Mouse (Mus musculus) limb, embryonic 11.5 days (tissue): ENCODE measurements around the gene Ptprg. TPM values are rescaled to one million over a fixed set of nuclear protein-coding genes. Genes with fewer than 3 reads are reported as not detected.

ENCODE experiments used
- ATAC-seq: fragments of 200-750 bp; cut with Nextera tagmentation; 2 replicates; pipeline ENCODE4 v1.8.0; 2017; ENCODE audit warnings: low read depth; ENCODE audit not compliant: insufficient number of reproducible peaks, low FRiP score, low TSS enrichment
- DNase-seq: peaks from one replicate; pipeline ENCODE4 v3.0.0-alpha.2; 2015; ENCODE audit warnings: low spot score
- H3K27ac ChIP-seq: fragments of 300-500 bp; sonication (generic); replicated peaks from 2 replicates; pipeline ENCODE4 v1.5.1; 2014; ENCODE audit warnings: low read depth, mild to moderate bottlenecking, low read length
- H3K27me3 ChIP-seq: fragments of 300-500 bp; sonication (generic); 2 replicates; pipeline ENCODE4 v1.6.1; 2014; ENCODE audit warnings: mild to moderate bottlenecking, low read length, mixed read lengths; ENCODE audit not compliant: control insufficient read depth, insufficient read depth
- H3K36me3 ChIP-seq: fragments of 300-500 bp; sonication (generic); 2 replicates; pipeline ENCODE4 v1.6.1; 2014; ENCODE audit warnings: mild to moderate bottlenecking, low read length, moderate library complexity, mixed read lengths; ENCODE audit not compliant: control insufficient read depth, insufficient read depth
- H3K4me1 ChIP-seq: fragments of 300-500 bp; sonication (generic); 2 replicates; pipeline ENCODE4 v1.6.1; 2014; ENCODE audit warnings: low read length, mixed read lengths; ENCODE audit not compliant: control insufficient read depth, insufficient read depth
- H3K4me2 ChIP-seq: fragments of 300-500 bp; sonication (generic); 2 replicates; pipeline ENCODE4 v1.6.1; 2014; ENCODE audit warnings: low read depth, mild to moderate bottlenecking, moderate library complexity; ENCODE audit not compliant: severe bottlenecking
- H3K4me3 ChIP-seq: fragments of 300-500 bp; sonication (generic); 2 replicates; pipeline ENCODE4 v1.5.1; 2014; ENCODE audit warnings: low read depth, low read length
- H3K9ac ChIP-seq: fragments of 300-500 bp; sonication (generic); 2 replicates; pipeline ENCODE4 v1.6.1; 2014; ENCODE audit warnings: mild to moderate bottlenecking, low read length
- H3K9me3 ChIP-seq: fragments of 300-500 bp; sonication (generic); 2 replicates; pipeline ENCODE4 v1.6.1; 2016; ENCODE audit warnings: low read length; ENCODE audit not compliant: control insufficient read depth
- WGBS: fragments of 180-500 bp; shearing (Covaris S2); extraction: QIAGEN DNeasy Blood & Tissue Kit; methylation state at CpG from one replicate; pipeline ENCODE4 v1.1.7; 2014; 5-methylcytosine and 5-hydroxymethylcytosine counted together
- polyA plus RNA-seq: library from polyadenylated mRNA; unstranded; fragments of >200 nt; fragmentation: Nextera tagmentation; extraction: Ambion mirVana; gene quantifications from 2 replicates; pipeline ENCODE4 v1.2.1, GENCODE M21; 2014

Gene Ptprg
- polyA plus RNA-seq, 1 experiment from 2014 or later: 33.8 TPM

- Histone ChIP-seq H3K36me3 (no peaks in the 10 kb centered on the region), H3K4me1 (peaks cover 10% of the 10 kb centered on the region; the same call in 1 of the 2 replicates), H3K27me3 (no peaks in the 10 kb centered on the region), H3K9ac (no peak overlapping the region), H3K27ac (no peak overlapping the region), H3K4me2 (no peak overlapping the region), H3K4me3 (no peak overlapping the region), H3K9me3 (no peaks in the 10 kb centered on the region)
- WGBS: 45% methylated on average over 8 of the region's 8 CpGs
- DNase-seq: no peak
- ATAC-seq: no peak
Measured at GRCm38 (mm10) chr14:11590387-11590786, 37.1 kb downstream of the Ptprg start.

- H3K9ac ChIP-seq: no peak overlapping the region
- WGBS: 65% methylated on average over 2 of the region's 2 CpGs
- H3K27ac ChIP-seq: no peak overlapping the region
- peaks cover 15% of the 10 kb centered on the region; the same call in 1 of the 2 replicates for H3K4me1 ChIP-seq
- DNase-seq (no peak), ATAC-seq (no peak)
- no peaks in the 10 kb centered on the region for H3K9me3 ChIP-seq
- H3K4me2 ChIP-seq: no peak overlapping the region
- no peak overlapping the region for H3K4me3 ChIP-seq
- H3K27me3 ChIP-seq: no peaks in the 10 kb centered on the region
- no peaks in the 10 kb centered on the region for H3K36me3 ChIP-seq
Measured at GRCm38 (mm10) chr14:11592650-11593049, 39.3 kb downstream of the Ptprg start.

GRCm38 (mm10) chr14:11594336-11594735 is 41.0 kb downstream of the Ptprg start:
- DNase-seq (no peak), ATAC-seq (no peak)
- Histone ChIP-seq H3K27ac (no peak overlapping the region), H3K9me3 (no peaks in the 10 kb centered on the region), H3K4me2 (no peak overlapping the region), H3K4me1 (peaks cover 17% of the 10 kb centered on the region; the same call in 1 of the 2 replicates), H3K36me3 (no peaks in the 10 kb centered on the region), H3K4me3 (no peak overlapping the region), H3K9ac (no peak overlapping the region), H3K27me3 (no peaks in the 10 kb centered on the region)
- WGBS: 86% methylated on average over 5 of the region's 5 CpGs

GRCm38 (mm10) chr14:11604133-11604865 is 51.0 kb downstream of the Ptprg start:
- ATAC-seq (no peak), DNase-seq (no peak)
- no peaks in the 10 kb centered on the region for H3K36me3 ChIP-seq
- H3K4me1 ChIP-seq: peaks cover 9% of the 10 kb centered on the region; the same call in 1 of the 2 replicates
- no peaks in the 10 kb centered on the region for H3K27me3 ChIP-seq
- no peak overlapping the region for H3K9ac ChIP-seq
- no peak overlapping the region for H3K27ac ChIP-seq
- H3K9me3 ChIP-seq: no peaks in the 10 kb centered on the region
- no peak overlapping the region for H3K4me2 ChIP-seq
- H3K4me3 ChIP-seq: no peak overlapping the region
- 52% methylated on average over 8 of the region's 8 CpGs for WGBS

- H3K9me3 ChIP-seq: no peaks in the 10 kb centered on the region
- 56% methylated on average over 8 of the region's 8 CpGs for WGBS
Measured at GRCm38 (mm10) chr14:11608366-11608765, 55.0 kb downstream of the Ptprg start.

GRCm38 (mm10) chr14:11609857-11610582 is 56.7 kb downstream of the Ptprg start:
- no peaks in the 10 kb centered on the region for H3K27me3 ChIP-seq
- no peak overlapping the region for H3K4me3 ChIP-seq
- 0 out of 2 replicates have a peak, but pooled peaks cover 2% of the 10 kb centered on the region for H3K4me1 ChIP-seq
- no peak overlapping the region for H3K4me2 ChIP-seq
- DNase-seq (no peak), ATAC-seq (no peak)
- WGBS: 73% methylated on average over 7 of the region's 7 CpGs
- H3K27ac ChIP-seq: no peak overlapping the region
- no peak overlapping the region for H3K9ac ChIP-seq
- no peaks in the 10 kb centered on the region for H3K36me3 ChIP-seq
- H3K9me3 ChIP-seq: no peaks in the 10 kb centered on the region

More at GRCm38 (mm10) chr14:11608366-11608765, 55.0 kb downstream of the Ptprg start:
- no peak for ATAC-seq
- Histone ChIP-seq H3K4me3 (no peak overlapping the region), H3K4me1 (peaks cover 8% of the 10 kb centered on the region; the same call in 1 of the 2 replicates), H3K36me3 (no peaks in the 10 kb centered on the region), H3K27me3 (no peaks in the 10 kb centered on the region), H3K9ac (no peak overlapping the region), H3K4me2 (no peak overlapping the region), H3K27ac (no peak overlapping the region)
- no peak for DNase-seq

GRCm38 (mm10) chr14:11612426-11612825 is 59.1 kb downstream of the Ptprg start:
- H3K27me3 ChIP-seq: no peaks in the 10 kb centered on the region
- no peak overlapping the region for H3K9ac ChIP-seq
- DNase-seq (no peak), ATAC-seq (no peak)
- no peak overlapping the region for H3K27ac ChIP-seq
- H3K4me3 ChIP-seq: no peak overlapping the region
- WGBS: 83% methylated on average over 5 of the region's 5 CpGs
- H3K36me3 ChIP-seq: no peaks in the 10 kb centered on the region
- no peak overlapping the region for H3K4me2 ChIP-seq
- no peaks in the 10 kb centered on the region for H3K9me3 ChIP-seq
- H3K4me1 ChIP-seq: no peaks in the 10 kb centered on the region

GRCm38 (mm10) chr14:11613146-11613545 is 59.8 kb downstream of the Ptprg start:
- H3K36me3 ChIP-seq: no peaks in the 10 kb centered on the region
- no peak overlapping the region for H3K27ac ChIP-seq
- H3K27me3 ChIP-seq: no peaks in the 10 kb centered on the region
- H3K9me3 ChIP-seq: no peaks in the 10 kb centered on the region
- no peak overlapping the region for H3K4me3 ChIP-seq
- no peak for DNase-seq
- WGBS: 86% methylated on average over 3 of the region's 3 CpGs
- H3K4me2 ChIP-seq: no peak overlapping the region
- no peak for ATAC-seq
- H3K4me1 ChIP-seq: 0 out of 2 replicates have a peak, but pooled peaks cover 3% of the 10 kb centered on the region
- H3K9ac ChIP-seq: no peak overlapping the region
